Mouse (Mus musculus) hindbrain, postnatal 0 days (tissue): ENCODE measurements around the gene Crebbp. TPM values are rescaled to one million over a fixed set of nuclear protein-coding genes. Genes with fewer than 3 reads are reported as not detected.

ENCODE experiments used
- ATAC-seq: fragments of 200-750 bp; cut with Nextera tagmentation; 2 replicates; pipeline ENCODE4 v1.8.0; 2017; ENCODE audit warnings: mild to moderate bottlenecking, moderate TSS enrichment, moderate library complexity
- DNase-seq: peaks from one replicate; pipeline ENCODE4 v3.0.0-alpha.2; 2015; ENCODE audit warnings: low spot score
- H3K27ac ChIP-seq: fragments of 300-500 bp; sonication (generic); 2 replicates; pipeline ENCODE4 v1.5.1; 2014; ENCODE audit warnings: mild to moderate bottlenecking
- H3K27me3 ChIP-seq: fragments of 300-500 bp; sonication (generic); 2 replicates; pipeline ENCODE4 v1.6.1; 2014; ENCODE audit warnings: low read length, mixed read lengths; ENCODE audit not compliant: insufficient read depth
- H3K36me3 ChIP-seq: fragments of 300-500 bp; sonication (generic); 2 replicates; pipeline ENCODE4 v1.6.1; 2014; ENCODE audit warnings: low read length, mixed read lengths; ENCODE audit not compliant: insufficient read depth
- H3K4me1 ChIP-seq: fragments of 300-500 bp; sonication (generic); 2 replicates; pipeline ENCODE4 v1.6.1; 2014; ENCODE audit warnings: antibody characterized with exemption, low read length, mixed read lengths; ENCODE audit not compliant: insufficient read depth
- H3K4me2 ChIP-seq: fragments of 300-500 bp; sonication (generic); 2 replicates; pipeline ENCODE4 v1.6.1; 2014; ENCODE audit warnings: low read depth, mild to moderate bottlenecking, low read length, moderate library complexity, mixed read lengths
- H3K4me3 ChIP-seq: fragments of 300-500 bp; sonication (generic); 2 replicates; pipeline ENCODE4 v1.5.1; 2014; ENCODE audit warnings: low read length
- H3K9ac ChIP-seq: fragments of 300-500 bp; sonication (generic); replicated peaks from 2 replicates; pipeline ENCODE4 v1.6.1; 2014; ENCODE audit warnings: mild to moderate bottlenecking, low read length, moderate library complexity, mixed read lengths
- H3K9me3 ChIP-seq: fragments of 300-500 bp; sonication (generic); 2 replicates; pipeline ENCODE4 v1.6.1; 2016; ENCODE audit warnings: low read length, mixed read lengths
- CTCF ChIP-seq: IDR thresholded peaks from 2 replicates; pipeline ENCODE4 v1.5.1; 2016; ENCODE audit warnings: antibody characterized with exemption, control low read depth, low read depth
- WGBS: fragments of 180-500 bp; shearing (Covaris S2); extraction: QIAGEN DNeasy Blood & Tissue Kit; methylation state at CpG from one replicate; pipeline ENCODE4 v1.1.7; 2014; 5-methylcytosine and 5-hydroxymethylcytosine counted together
- polyA plus RNA-seq: library from polyadenylated mRNA; unstranded; fragments of >200 nt; fragmentation: Nextera tagmentation; extraction: Ambion mirVana; gene quantifications from 2 replicates; pipeline ENCODE4 v1.2.1, GENCODE M21; 2015
- total RNA-seq: library from RNA; depleted of rRNA; stranded (reverse); fragments of >200 nt; gene quantifications from 2 replicates; pipeline ENCODE4 v1.2.3, GENCODE M21; 2014

Crebbp gene
- total and polyA plus RNA-seq, 2 experiments from 2014 or later, result 28.3 to 61.6 TPM

- no peak for TF ChIP-seq CTCF
- no peaks in the 10 kb centered on the region for H3K9me3 ChIP-seq
- H3K27me3 ChIP-seq, result no peaks in the 10 kb centered on the region
- H3K36me3 ChIP-seq, result no peaks in the 10 kb centered on the region
- H3K4me3 ChIP-seq, result no peak overlapping the region
- no peak for DNase-seq
- H3K4me1 ChIP-seq, result peaks cover 8% of the 10 kb centered on the region; the same call in 1 of the 2 replicates
- H3K4me2 ChIP-seq, result no peak overlapping the region
- H3K9ac ChIP-seq, result no peak overlapping the region
- ATAC-seq, result no peak
- no peak overlapping the region; the same call in 1 of the 2 replicates for H3K27ac ChIP-seq
Measured at GRCm38 (mm10) chr16:4160898-4161247, 52.9 kb downstream of the Crebbp start.

- DNase-seq, result peak; percentile 91
- H3K4me2 ChIP-seq, result no peak overlapping the region
- H3K27ac ChIP-seq, result no peak overlapping the region; the same call in 1 of the 2 replicates
- H3K27me3 ChIP-seq, result no peaks in the 10 kb centered on the region
- H3K4me3 ChIP-seq, result no peak overlapping the region
- no peaks in the 10 kb centered on the region for H3K36me3 ChIP-seq
- ATAC-seq, result peak; percentile 24; the same call in 1 of the 2 replicates
- H3K9ac ChIP-seq, result no peak overlapping the region
- H3K4me1 ChIP-seq, result peaks cover 11% of the 10 kb centered on the region; the same call in 1 of the 2 replicates
- 81% methylated on average over 4 of the region's 4 CpGs for WGBS
- no peak for TF ChIP-seq CTCF
- no peaks in the 10 kb centered on the region for H3K9me3 ChIP-seq
Measured at GRCm38 (mm10) chr16:4160246-4160897, 53.4 kb downstream of the Crebbp start.

- no peak for TF ChIP-seq CTCF
- H3K36me3 ChIP-seq, result no peaks in the 10 kb centered on the region
- DNase-seq (no peak), ATAC-seq (no peak)
- H3K4me2 ChIP-seq, result no peak overlapping the region
- H3K9ac ChIP-seq, result no peak overlapping the region
- no peaks in the 10 kb centered on the region for H3K9me3 ChIP-seq
- 0 out of 2 replicates have a peak, but pooled peaks cover 8% of the 10 kb centered on the region for H3K4me1 ChIP-seq
- H3K4me3 ChIP-seq, result no peak overlapping the region
- H3K27ac ChIP-seq, result no peak overlapping the region
- H3K27me3 ChIP-seq, result no peaks in the 10 kb centered on the region
- 96% methylated on average over 1 of the region's 1 CpGs for WGBS
Measured at GRCm38 (mm10) chr16:4153121-4153520, 60.7 kb downstream of the Crebbp start.

GRCm38 (mm10) chr16:4138541-4138940 lies 75.3 kb downstream of the Crebbp start:
- DNase-seq (no peak), ATAC-seq (no peak)
- Histone ChIP-seq H3K4me1 (no peaks in the 10 kb centered on the region), H3K36me3 (peaks cover 20% of the 10 kb centered on the region; the same call in 1 of the 2 replicates), H3K4me3 (no peak overlapping the region), H3K4me2 (no peak overlapping the region), H3K27me3 (no peaks in the 10 kb centered on the region), H3K9me3 (no peaks in the 10 kb centered on the region), H3K9ac (no peak overlapping the region), H3K27ac (no peak overlapping the region; the same call in 1 of the 2 replicates)
- TF ChIP-seq CTCF, result no peak
- WGBS, result 58% methylated on average over 6 of the region's 6 CpGs

GRCm38 (mm10) chr16:4133754-4134153 lies 80.0 kb downstream of the Crebbp start:
- Histone ChIP-seq H3K4me3 (no peak overlapping the region), H3K27ac (no peak overlapping the region), H3K27me3 (no peaks in the 10 kb centered on the region), H3K36me3 (peaks cover 20% of the 10 kb centered on the region; the same call in 1 of the 2 replicates), H3K9me3 (no peaks in the 10 kb centered on the region), H3K9ac (no peak overlapping the region), H3K4me2 (no peak overlapping the region), H3K4me1 (no peaks in the 10 kb centered on the region)
- DNase-seq (no peak), ATAC-seq (no peak)
- 92% methylated on average over 1 of the region's 1 CpGs for WGBS
- TF ChIP-seq CTCF, result no peak

GRCm38 (mm10) chr16:4128894-4129293 lies 84.9 kb downstream of the Crebbp start:
- no peak for DNase-seq
- TF ChIP-seq CTCF, result no peak
- peaks cover 27% of the 10 kb centered on the region; the same call in 1 of the 2 replicates for H3K36me3 ChIP-seq
- H3K27me3 ChIP-seq, result no peaks in the 10 kb centered on the region
- H3K9ac ChIP-seq, result no peak overlapping the region
- H3K4me2 ChIP-seq, result no peak overlapping the region
- H3K27ac ChIP-seq, result no peak overlapping the region
- H3K4me1 ChIP-seq, result no peaks in the 10 kb centered on the region
- no peak for ATAC-seq
- WGBS, result 87% methylated on average over 1 of the region's 1 CpGs
- no peaks in the 10 kb centered on the region for H3K9me3 ChIP-seq
- no peak overlapping the region for H3K4me3 ChIP-seq

GRCm38 (mm10) chr16:4117072-4117471 lies 96.7 kb downstream of the Crebbp start:
- no peak overlapping the region for H3K27ac ChIP-seq
- no peaks in the 10 kb centered on the region for H3K27me3 ChIP-seq
- H3K9ac ChIP-seq, result no peak overlapping the region
- no peak for TF ChIP-seq CTCF
- no peak for DNase-seq
- peaks cover 50% of the 10 kb centered on the region for H3K36me3 ChIP-seq
- no peaks in the 10 kb centered on the region for H3K4me1 ChIP-seq
- H3K9me3 ChIP-seq, result no peaks in the 10 kb centered on the region
- H3K4me3 ChIP-seq, result no peak overlapping the region
- no peak overlapping the region for H3K4me2 ChIP-seq
- ATAC-seq, result no peak
- WGBS, result 81% methylated on average over 4 of the region's 4 CpGs
